Mouse (Mus musculus): Measurements from ENCODE around the gene H2al1c.
"Not testable (repeated sequence)": the region's sequence is repeated elsewhere in the genome, so short reads cannot be mapped to it uniquely, and the experiment has no call there.

Gene H2al1c

DNA sequence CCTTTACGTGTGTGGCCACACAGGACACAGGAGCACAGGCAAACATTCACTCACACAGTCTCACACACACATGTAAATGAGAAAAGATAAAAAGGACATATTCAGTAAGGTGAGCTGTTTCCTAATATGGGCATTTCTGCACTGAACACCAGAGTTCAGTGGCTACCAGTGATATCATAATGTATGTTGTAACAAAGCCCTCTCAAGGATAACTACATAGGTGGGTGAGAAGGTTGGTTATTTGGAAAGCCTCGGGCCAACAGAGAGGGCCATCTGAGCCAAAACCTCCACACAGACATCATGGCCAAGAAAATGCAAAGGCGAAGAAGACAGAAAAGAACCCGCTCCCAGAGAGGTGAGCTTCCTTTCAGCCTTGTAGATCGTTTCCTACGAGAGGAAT, at the start of gene H2al1c:
H2al1c (plus strand) TSS at position 301 of the 400 bp plus-strand sequence.
- DNase-seq (ENCODE audit: low read depth, low spot score) = not testable (repeated sequence)

DNA sequence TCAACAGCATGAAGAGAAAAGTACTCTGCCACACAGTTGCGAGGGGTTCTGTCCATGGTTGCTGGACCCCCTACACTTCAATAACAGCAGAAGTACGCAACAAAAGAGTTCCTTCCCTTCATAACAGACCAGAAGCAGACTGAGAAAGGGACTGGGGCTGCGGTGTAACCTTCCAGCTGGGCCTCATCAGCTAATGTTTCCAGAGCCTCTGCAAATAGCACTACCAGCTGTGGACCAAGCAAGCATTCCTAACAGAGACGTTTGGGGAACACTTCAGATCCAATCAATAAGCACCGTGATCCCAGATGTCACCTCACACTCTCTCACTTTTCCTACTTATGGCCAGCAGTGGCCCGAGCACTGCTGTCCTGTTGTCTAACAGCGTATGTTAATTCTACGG, 40.5 kb upstream of the H2al1c start:
- no peak for DNase-seq (ENCODE audit: low read depth, low spot score)

- DNase-seq (ENCODE audit: low read depth, low spot score) = no peak
Observed at GRCm38 (mm10) chrX:11267791-11268190, 37.7 kb upstream of the H2al1c start.

DNA sequence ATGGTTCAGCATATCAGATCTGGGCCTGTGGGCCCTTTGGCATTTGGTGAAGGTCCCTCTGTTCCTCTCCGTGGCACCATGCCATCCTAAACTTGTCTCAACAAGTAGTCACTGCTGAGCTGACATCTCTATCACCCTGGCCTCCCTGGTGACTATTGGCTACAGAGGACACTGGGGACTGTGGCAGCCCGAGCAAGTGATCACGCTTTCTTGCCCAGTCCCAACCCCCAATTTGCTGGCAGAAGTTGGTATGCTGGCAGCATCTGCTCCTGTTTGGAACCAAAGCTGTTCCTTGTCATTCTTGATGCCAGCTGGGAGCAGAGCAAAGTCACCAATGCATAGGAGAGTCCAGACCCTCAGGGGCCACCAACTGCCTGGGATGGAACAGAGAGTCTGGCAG, 36.4 kb upstream of the H2al1c start:
- DNase-seq (ENCODE audit: low read depth, low spot score) = no peak

DNA sequence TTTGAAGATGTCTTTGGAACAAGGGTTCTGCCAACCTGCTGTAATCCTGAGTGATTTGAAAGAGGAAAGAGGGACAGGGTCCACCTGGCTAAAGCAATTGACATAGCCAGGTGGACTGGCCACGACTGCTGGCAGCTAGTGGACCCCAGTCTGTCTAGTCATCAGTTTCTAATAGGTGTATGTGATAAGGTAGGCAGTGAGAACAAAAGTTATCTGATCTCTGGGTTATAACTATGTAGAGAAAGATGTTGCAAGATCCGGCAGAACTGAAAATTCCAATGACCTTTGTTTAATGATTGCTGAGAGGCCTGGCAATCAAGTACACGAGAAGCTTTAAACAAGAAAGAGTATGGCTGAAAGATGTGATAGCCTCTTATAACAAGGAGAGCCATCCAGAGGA, 32.3 kb upstream of the H2al1c start:
- DNase-seq (ENCODE audit: low read depth, low spot score) = no peak

DNA sequence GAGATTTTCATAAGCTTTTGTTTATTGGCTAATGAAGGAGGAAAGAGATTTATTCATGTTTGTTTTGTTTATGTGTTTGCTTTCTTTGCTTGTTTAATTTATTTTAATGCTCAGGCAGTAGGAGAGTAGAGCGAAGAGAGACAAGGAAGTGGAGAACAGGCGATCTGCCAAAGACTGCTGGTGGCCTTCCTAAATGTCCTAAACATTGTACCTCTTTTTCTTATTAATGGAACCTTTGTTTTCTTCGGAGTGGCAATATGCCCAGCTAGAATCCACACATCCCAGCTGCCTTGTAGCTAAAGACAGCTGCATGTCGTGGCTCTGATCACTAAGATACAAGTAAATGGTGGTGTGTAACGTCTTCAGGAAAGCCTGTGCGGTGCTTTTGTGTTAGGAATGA, 28.4 kb upstream of the H2al1c start:
- DNase-seq (ENCODE audit: low read depth, low spot score) = no peak

- no peak for DNase-seq (ENCODE audit: low read depth, low spot score)
Observed at GRCm38 (mm10) chrX:11280741-11281140, 24.7 kb upstream of the H2al1c start.

DNA sequence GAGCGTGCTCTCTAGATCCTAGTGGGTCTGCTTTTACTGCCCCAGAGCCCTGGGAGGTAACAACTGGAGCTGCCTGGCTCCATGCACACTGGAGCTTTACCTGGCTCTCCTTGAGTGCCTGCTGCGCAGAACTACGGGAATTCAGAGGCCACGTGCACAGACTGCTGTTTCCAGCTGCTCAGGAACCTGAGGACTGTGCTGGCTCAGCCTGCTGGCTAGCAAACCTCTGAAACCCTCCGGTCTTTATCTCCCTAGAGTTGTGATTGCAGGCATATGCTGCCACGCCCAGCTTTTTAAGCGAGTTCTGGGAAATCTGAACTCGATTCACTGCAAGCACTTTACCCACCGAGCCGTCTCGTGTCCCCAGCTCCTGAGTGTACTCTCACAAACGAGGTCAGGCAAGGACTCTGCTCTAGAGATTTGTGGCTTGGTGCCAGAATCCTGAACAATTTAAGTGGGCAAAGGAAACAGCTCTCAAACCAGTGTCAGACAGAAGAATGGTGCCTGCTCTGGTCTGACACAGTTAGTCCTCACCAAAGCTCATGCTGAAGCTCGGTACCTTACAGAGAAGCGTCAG, 17.1 kb upstream of the H2al1c start:
- DNase-seq (ENCODE audit: low read depth, low spot score) = no peak

GRCm38 (mm10) chrX:11289244-11289643, 16.2 kb upstream of the H2al1c start:
- DNase-seq (ENCODE audit: low read depth, low spot score) = no peak

GRCm38 (mm10) chrX:11298957-11299356, 6.5 kb upstream of the H2al1c start, which contains the start of gene H2al1a:
H2al1a (plus strand) TSS chrX:11299257.
- DNase-seq (ENCODE audit: low read depth, low spot score) = not testable (repeated sequence)

DNA sequence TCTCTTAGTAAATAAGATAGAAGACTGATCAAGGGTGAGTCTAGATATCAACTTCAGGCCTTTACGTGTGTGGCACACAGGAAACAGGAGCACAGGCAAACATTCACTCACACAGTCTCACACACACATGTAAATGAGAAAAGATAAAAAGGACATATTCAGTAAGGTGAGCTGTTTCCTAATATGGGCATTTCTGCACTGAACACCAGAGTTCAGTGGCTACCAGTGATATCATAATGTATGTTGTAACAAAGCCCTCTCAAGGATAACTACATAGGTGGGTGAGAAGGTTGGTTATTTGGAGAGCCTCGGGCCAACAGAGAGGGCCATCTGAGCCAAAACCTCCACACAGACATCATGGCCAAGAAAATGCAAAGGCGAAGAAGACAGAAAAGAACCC, 3.3 kb upstream of the H2al1c start, which contains the start of gene H2al1b:
H2al1b (plus strand) TSS at position 301 of the 400 bp plus-strand sequence.
- DNase-seq (ENCODE audit: low read depth, low spot score) = not testable (repeated sequence)

- not testable (repeated sequence) for DNase-seq (ENCODE audit: low read depth, low spot score)
Observed at GRCm38 (mm10) chrX:11308524-11308923, 3.1 kb downstream of the H2al1c start, which contains the start of gene H2al1d. H2al1d (plus strand) TSS chrX:11308824.

DNA sequence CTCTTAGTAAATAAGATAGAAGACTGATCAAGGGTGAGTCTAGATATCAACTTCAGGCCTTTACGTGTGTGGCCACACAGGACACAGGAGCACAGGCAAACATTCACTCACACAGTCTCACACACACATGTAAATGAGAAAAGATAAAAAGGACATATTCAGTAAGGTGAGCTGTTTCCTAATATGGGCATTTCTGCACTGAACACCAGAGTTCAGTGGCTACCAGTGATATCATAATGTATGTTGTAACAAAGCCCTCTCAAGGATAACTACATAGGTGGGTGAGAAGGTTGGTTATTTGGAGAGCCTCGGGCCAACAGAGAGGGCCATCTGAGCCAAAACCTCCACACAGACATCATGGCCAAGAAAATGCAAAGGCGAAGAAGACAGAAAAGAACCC, 6.2 kb downstream of the H2al1c start, which contains the start of gene H2al1e:
H2al1e (plus strand) TSS at position 301 of the 400 bp plus-strand sequence.
- DNase-seq (ENCODE audit: low read depth, low spot score) = not testable (repeated sequence)

DNA sequence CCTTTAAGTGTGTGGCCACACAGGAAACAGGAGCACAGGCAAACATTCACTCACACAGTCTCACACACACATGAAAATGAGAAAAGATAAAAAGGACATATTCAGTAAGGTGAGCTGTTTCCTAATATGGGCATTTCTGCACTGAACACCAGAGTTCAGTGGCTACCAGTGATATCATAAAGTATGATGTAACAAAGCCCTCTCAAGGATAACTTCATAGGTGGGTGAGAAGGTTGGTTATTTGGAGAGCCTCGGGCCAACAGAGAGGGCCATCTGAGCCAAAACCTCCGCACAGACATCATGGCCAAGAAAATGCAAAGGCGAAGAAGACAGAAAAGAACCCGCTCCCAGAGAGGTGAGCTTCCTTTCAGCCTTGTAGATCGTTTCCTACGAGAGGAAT, 9.4 kb downstream of the H2al1c start, which contains the start of gene H2al1f:
H2al1f (plus strand) TSS at position 301 of the 400 bp plus-strand sequence.
- not testable (repeated sequence) for DNase-seq (ENCODE audit: low read depth, low spot score)

DNA sequence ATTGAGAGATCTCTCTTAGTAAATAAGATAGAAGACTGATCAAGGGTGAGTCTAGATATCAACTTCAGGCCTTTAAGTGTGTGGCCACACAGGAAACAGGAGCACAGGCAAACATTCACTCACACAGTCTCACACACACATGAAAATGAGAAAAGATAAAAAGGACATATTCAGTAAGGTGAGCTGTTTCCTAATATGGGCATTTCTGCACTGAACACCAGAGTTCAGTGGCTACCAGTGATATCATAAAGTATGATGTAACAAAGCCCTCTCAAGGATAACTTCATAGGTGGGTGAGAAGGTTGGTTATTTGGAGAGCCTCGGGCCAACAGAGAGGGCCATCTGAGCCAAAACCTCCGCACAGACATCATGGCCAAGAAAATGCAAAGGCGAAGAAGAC, 12.5 kb downstream of the H2al1c start, which contains the start of gene H2al1g:
H2al1g (plus strand) TSS at position 301 of the 400 bp plus-strand sequence.
- DNase-seq (ENCODE audit: low read depth, low spot score) = not testable (repeated sequence)

GRCm38 (mm10) chrX:11321192-11321591, 15.7 kb downstream of the H2al1c start, which contains the start of gene H2al1h:
H2al1h (plus strand) TSS chrX:11321492.
- not testable (repeated sequence) for DNase-seq (ENCODE audit: low read depth, low spot score)

GRCm38 (mm10) chrX:11324359-11324758, 18.9 kb downstream of the H2al1c start, which contains the start of gene H2al1i:
H2al1i (plus strand) TSS chrX:11324659.
- DNase-seq (ENCODE audit: low read depth, low spot score) = not testable (repeated sequence)

- not testable (repeated sequence) for DNase-seq (ENCODE audit: low read depth, low spot score)
Observed at GRCm38 (mm10) chrX:11327522-11327921, 22.1 kb downstream of the H2al1c start, which contains the start of gene H2al1j. H2al1j (plus strand) TSS chrX:11327822.

- no peak for DNase-seq (ENCODE audit: low read depth, low spot score)
Observed at GRCm38 (mm10) chrX:11345762-11346161, 40.3 kb downstream of the H2al1c start.

- no peak for DNase-seq (ENCODE audit: low read depth, low spot score)
Observed at GRCm38 (mm10) chrX:11346756-11347155, 41.3 kb downstream of the H2al1c start.

Data from WW6 (cell line).